Mouse (Mus musculus) adrenal gland, postnatal 10 days (tissue): ENCODE results near the gene Exoc3l. TPM values are rescaled to one million over a fixed set of nuclear protein-coding genes. Genes with fewer than 3 reads are reported as not detected.

Source experiments
- DNase-seq: peaks from one replicate; pipeline ENCODE4 v3.0.0; 2021; ENCODE audit warnings: mixed read lengths
- total RNA-seq, 2 experiments: library from RNA; stranded (reverse); gene quantifications; 2 replicates each; pipeline ENCODE4 v1.2.3; 2021

Exoc3l gene
- total RNA-seq, 2 experiments from 2014 or later = 14.2 to 22.8 TPM

GRCm38 (mm10) chr8:105268342-105269074 is 27.4 kb downstream of the Exoc3l start:
- peak; percentile 49 for DNase-seq

- no peak for DNase-seq
Measured at GRCm38 (mm10) chr8:105266775-105267174, 29.1 kb downstream of the Exoc3l start.

GRCm38 (mm10) chr8:105265128-105265527 is 30.8 kb downstream of the Exoc3l start:
- DNase-seq = no peak

- DNase-seq = peak; percentile 89
Measured at GRCm38 (mm10) chr8:105264024-105264982, 31.6 kb downstream of the Exoc3l start, which contains the start of the genes Tradd and Fbxl8. TSS of gene Tradd (minus strand) at chr8:105264609. TSS of gene Fbxl8 (plus strand) at chr8:105264648.

GRCm38 (mm10) chr8:105263244-105263912 is 32.5 kb downstream of the Exoc3l start:
- DNase-seq = no peak

GRCm38 (mm10) chr8:105261326-105261980 is 34.4 kb downstream of the Exoc3l start:
- DNase-seq = no peak

GRCm38 (mm10) chr8:105260371-105261099 is 35.4 kb downstream of the Exoc3l start:
- no peak for DNase-seq

- peak; percentile 90 for DNase-seq
Measured at GRCm38 (mm10) chr8:105259721-105260320, 36.1 kb downstream of the Exoc3l start.

GRCm38 (mm10) chr8:105258911-105259720 is 36.8 kb downstream of the Exoc3l start:
- DNase-seq = peak; percentile 38

GRCm38 (mm10) chr8:105257318-105258114 is 38.4 kb downstream of the Exoc3l start:
- DNase-seq = no peak

- DNase-seq = peak; percentile 62
Measured at GRCm38 (mm10) chr8:105254966-105255350, 40.9 kb downstream of the Exoc3l start, which contains the start of gene B3gnt9. TSS of gene B3gnt9 (minus strand) at chr8:105255153.

- DNase-seq = peak; percentile 94
Measured at GRCm38 (mm10) chr8:105254152-105254965, 41.5 kb downstream of the Exoc3l start.

GRCm38 (mm10) chr8:105253766-105254151 is 42.1 kb downstream of the Exoc3l start:
- DNase-seq = no peak

- DNase-seq = no peak
Measured at GRCm38 (mm10) chr8:105252680-105253537, 43.0 kb downstream of the Exoc3l start.

- no peak for DNase-seq
Measured at GRCm38 (mm10) chr8:105251954-105252353, 43.9 kb downstream of the Exoc3l start.

- no peak for DNase-seq
Measured at GRCm38 (mm10) chr8:105241016-105241415, 54.9 kb downstream of the Exoc3l start.
